Mouse (Mus musculus) liver, adult 2 months (tissue): ENCODE results near the gene Hoxb4.

Experiments
- CTCF ChIP-seq: fragments of 200-500 bp; IDR thresholded peaks from 2 replicates; pipeline ENCODE4 v1.5.1; 2011; ENCODE audit warnings: low read depth, low read length, control low read depth
- POLR2A ChIP-seq: fragments of 200-500 bp; IDR thresholded peaks from 2 replicates; pipeline ENCODE4 v1.6.1; 2011; ENCODE audit warnings: low read length, control low read depth; ENCODE audit not compliant: insufficient read depth; ENCODE audit errors: extremely low read depth

DNA sequence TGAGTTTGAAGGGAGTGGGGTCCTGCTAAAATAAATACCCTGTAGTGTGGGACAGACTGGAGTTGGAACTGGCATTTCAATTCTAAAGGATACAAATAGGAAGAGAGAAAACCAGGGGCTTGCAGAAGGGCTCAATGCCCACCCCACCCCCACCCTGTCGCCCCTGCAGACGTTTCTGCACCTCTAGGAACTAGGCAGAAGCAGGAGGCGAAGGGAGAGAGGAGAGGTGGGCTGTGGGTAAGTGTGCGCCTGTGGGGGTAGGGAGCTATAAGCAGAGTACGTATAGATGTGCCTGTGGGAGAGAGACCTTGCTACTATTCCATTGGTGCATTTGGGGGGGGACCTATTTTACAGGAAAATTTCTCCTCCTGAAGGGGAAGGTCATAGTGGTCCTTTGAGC, 9.7 kb downstream of the Hoxb4 start:
- TF ChIP-seq POLR2A (no peak), CTCF (no peak)
